Mouse (Mus musculus) G1E (cell line): ENCODE results near the gene Cacnb3.

Experiments
- CTCF ChIP-seq: IDR thresholded peaks from 2 replicates; pipeline ENCODE4 v1.5.1; 2012; ENCODE audit warnings: low read depth, low read length, inconsistent platforms, mixed read lengths
- GATA1 ChIP-seq: IDR thresholded peaks from 2 replicates; pipeline ENCODE4 v1.6.1; 2012; ENCODE audit warnings: borderline replicate concordance, low read length, inconsistent platforms, mixed read lengths
- TAL1 ChIP-seq: conservative IDR thresholded peaks from 2 replicates; pipeline ENCODE4 v1.6.1; 2012; ENCODE audit warnings: low read depth, low read length, inconsistent platforms, mixed read lengths

DNA sequence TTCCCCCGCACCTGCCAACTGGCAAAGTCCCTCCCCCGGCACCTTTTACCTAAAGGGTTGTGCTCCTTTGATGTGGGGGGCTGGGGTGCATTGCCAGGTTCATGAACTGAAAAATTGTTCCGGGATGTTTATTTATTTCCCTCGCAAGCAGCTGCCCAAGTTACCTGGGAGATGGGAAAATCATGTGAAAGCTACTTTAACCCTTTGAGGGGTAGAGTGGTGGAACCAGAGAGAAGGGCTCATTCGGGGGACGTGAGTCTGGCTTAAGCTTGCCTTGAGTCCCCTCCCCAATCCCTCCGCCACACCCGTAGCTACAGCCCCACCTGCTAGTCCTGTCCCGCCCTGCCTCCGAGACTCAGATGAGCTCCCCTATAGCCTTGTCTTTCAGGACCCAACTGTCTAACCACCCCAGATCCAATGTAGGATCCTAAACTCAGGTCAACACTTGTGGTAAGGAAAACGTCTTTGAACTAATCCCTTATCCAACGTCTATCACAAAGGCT lies 20.5 kb upstream of the Cacnb3 start:
- TF ChIP-seq CTCF = no peak
- no peak for TF ChIP-seq GATA1
- TF ChIP-seq TAL1 = no peak
